Mouse (Mus musculus) adrenal gland, adult 2 months (tissue): ENCODE results near the gene Gm20388. TPM values are rescaled to one million over a fixed set of nuclear protein-coding genes. Genes with fewer than 3 reads are reported as not detected.

Experiments used
- DNase-seq: peaks from one replicate; pipeline ENCODE4 v3.0.0; 2021
- polyA plus RNA-seq: library from polyadenylated mRNA; depleted of rRNA; stranded (reverse); fragments of >200 nt; gene quantifications from 2 replicates; pipeline ENCODE4 v1.2.3, GENCODE M21; 2012
- total RNA-seq, 2 experiments: library from RNA; stranded (reverse); gene quantifications; 2 replicates each; pipeline ENCODE4 v1.2.3; 2021

The Gm20388 gene
- total and polyA plus RNA-seq, 3 experiments = 5.9 to 50.1 (median 9.9) TPM

GRCm38 (mm10) chr8:121865356-121865755 lies 1954.7 kb downstream of the Gm20388 start:
- no peak for DNase-seq

GRCm38 (mm10) chr8:121868196-121868595 lies 1957.6 kb downstream of the Gm20388 start:
- peak; percentile 85 for DNase-seq

GRCm38 (mm10) chr8:121868896-121869295 lies 1958.3 kb downstream of the Gm20388 start:
- DNase-seq = no peak

GRCm38 (mm10) chr8:121870190-121870589 lies 1959.5 kb downstream of the Gm20388 start:
- no peak for DNase-seq

- DNase-seq = peak; percentile 56
These were observed 1961.3 kb downstream of the Gm20388 start for GRCm38 (mm10) chr8:121871833-121872440.

GRCm38 (mm10) chr8:121874031-121874430 lies 1963.4 kb downstream of the Gm20388 start:
- DNase-seq = peak; percentile 77

- DNase-seq = no peak
These were observed 1964.4 kb downstream of the Gm20388 start for GRCm38 (mm10) chr8:121875045-121875444.

- DNase-seq = no peak
These were observed 1964.9 kb downstream of the Gm20388 start for GRCm38 (mm10) chr8:121875517-121875916.

GRCm38 (mm10) chr8:121877212-121877611 lies 1966.6 kb downstream of the Gm20388 start:
- DNase-seq = no peak

GRCm38 (mm10) chr8:121877828-121878480 lies 1967.3 kb downstream of the Gm20388 start:
- no peak for DNase-seq

GRCm38 (mm10) chr8:121879712-121880111 lies 1969.1 kb downstream of the Gm20388 start:
- DNase-seq = no peak

- DNase-seq = peak; percentile 46
These were observed 1970.2 kb downstream of the Gm20388 start for GRCm38 (mm10) chr8:121880818-121881217.

GRCm38 (mm10) chr8:121881921-121882320 lies 1971.3 kb downstream of the Gm20388 start:
- DNase-seq = no peak

- no peak for DNase-seq
These were observed 1973.5 kb downstream of the Gm20388 start for GRCm38 (mm10) chr8:121884181-121884580.

GRCm38 (mm10) chr8:121885001-121885400 lies 1974.4 kb downstream of the Gm20388 start:
- DNase-seq = no peak

- DNase-seq = no peak
These were observed 1974.8 kb downstream of the Gm20388 start for GRCm38 (mm10) chr8:121885433-121885832.

- DNase-seq = no peak
These were observed 1976.9 kb downstream of the Gm20388 start for GRCm38 (mm10) chr8:121887547-121887946.

GRCm38 (mm10) chr8:121889317-121889716 lies 1978.7 kb downstream of the Gm20388 start:
- DNase-seq = peak; percentile 80

GRCm38 (mm10) chr8:121889810-121890785 lies 1979.5 kb downstream of the Gm20388 start:
- DNase-seq = peak; percentile 15

GRCm38 (mm10) chr8:121892875-121893274 lies 1982.2 kb downstream of the Gm20388 start:
- peak; percentile 67 for DNase-seq

- peak; percentile 40 for DNase-seq
These were observed 1985.3 kb downstream of the Gm20388 start for GRCm38 (mm10) chr8:121895910-121896309.

- DNase-seq = peak; percentile 56
These were observed 1986.0 kb downstream of the Gm20388 start for GRCm38 (mm10) chr8:121896476-121897145.
